In genomic region chr9:74056709-74057108, GRCm38 (mm10) we compare ENCODE assay signal across 16 mouse cellular contexts. TPM values are rescaled to one million over a fixed set of nuclear protein-coding genes. Genes with fewer than 3 reads are reported as not detected.
DNase-seq lines count a peak whose midpoint lies in the region; ATAC-seq and TF ChIP-seq lines count a peak whose summit lies in the region.
"Had no signal": no experiment of that assay in that cellular context is flagged by ENCODE, and none has a peak within 500 bp of the region (broad histone marks: within the 10 kb centered on the region; RNA-seq: fewer than 3 reads in every experiment).

No protein-coding gene starts in this region.

- peak overlapping the region; percentile 70 for H3K27ac ChIP-seq in hindbrain, embryonic 13.5 days
- H3K27ac ChIP-seq in hindbrain, embryonic 11.5 days (ENCODE audit: low read depth, low read length), result no peak overlapping the region
- 0 out of 2 replicates have a peak overlapping the region, but pooled peaks have one; percentile 25 for H3K27ac ChIP-seq in forebrain, embryonic 12.5 days
- no peak overlapping the region for H3K27ac ChIP-seq in forebrain, postnatal 0 days (ENCODE audit: low read depth, low read length)
- H3K27ac ChIP-seq in midbrain, postnatal 0 days (ENCODE audit: low read depth, low read length), result peak overlapping the region; percentile 38; the same call in 1 of the 2 replicates

- 45% methylated on average over 5 of the region's 5 CpGs for WGBS in hindbrain, embryonic 13.5 days
- 63% methylated on average over 5 of the region's 5 CpGs for WGBS in hindbrain, embryonic 11.5 days
- WGBS in forebrain, embryonic 12.5 days, result 47% methylated on average over 5 of the region's 5 CpGs
- 29% methylated on average over 5 of the region's 5 CpGs for WGBS in forebrain, postnatal 0 days
- WGBS in midbrain, postnatal 0 days, result 20% methylated on average over 5 of the region's 5 CpGs

- no peak for ATAC-seq in hindbrain, embryonic 13.5 days (ENCODE audit: low FRiP score)
- no peak for ATAC-seq in hindbrain, embryonic 11.5 days (ENCODE audit: low FRiP score)
- no peak for ATAC-seq in forebrain, embryonic 12.5 days (ENCODE audit: low FRiP score)
- peak; percentile 61; the same call in 1 of the 2 replicates for ATAC-seq in forebrain, postnatal 0 days
- peak; percentile 41; the same call in 1 of the 2 replicates for ATAC-seq in midbrain, postnatal 0 days (ENCODE audit: low FRiP score)

- H3K4me1 ChIP-seq in hindbrain, embryonic 13.5 days (replicated peaks), result peaks cover 14% of the 10 kb centered on the region
- no peaks in the 10 kb centered on the region for H3K4me1 ChIP-seq in hindbrain, embryonic 11.5 days (replicated peaks; ENCODE audit: control insufficient read depth, insufficient read depth, low read length)
- peaks cover 9% of the 10 kb centered on the region for H3K4me1 ChIP-seq in forebrain, embryonic 12.5 days
- no peaks in the 10 kb centered on the region for H3K4me1 ChIP-seq in forebrain, postnatal 0 days (ENCODE audit: insufficient read depth)
- peaks cover 12% of the 10 kb centered on the region; the same call in 1 of the 2 replicates for H3K4me1 ChIP-seq in midbrain, postnatal 0 days (ENCODE audit: insufficient read depth, low read length)

- H3K27me3 ChIP-seq in hindbrain, embryonic 13.5 days, result no peaks in the 10 kb centered on the region
- H3K27me3 ChIP-seq in hindbrain, embryonic 11.5 days (ENCODE audit: control insufficient read depth, insufficient read depth, low read length), result no peaks in the 10 kb centered on the region
- H3K27me3 ChIP-seq in forebrain, embryonic 12.5 days, result no peaks in the 10 kb centered on the region
- H3K27me3 ChIP-seq in forebrain, postnatal 0 days (ENCODE audit: insufficient read depth, low read length), result no peaks in the 10 kb centered on the region
- H3K27me3 ChIP-seq in midbrain, postnatal 0 days (ENCODE audit: insufficient read depth, low read length), result no peaks in the 10 kb centered on the region

- H3K36me3 ChIP-seq in hindbrain, embryonic 13.5 days, result no peaks in the 10 kb centered on the region
- H3K36me3 ChIP-seq in hindbrain, embryonic 11.5 days (ENCODE audit: control insufficient read depth, insufficient read depth, low read length), result no peaks in the 10 kb centered on the region
- H3K36me3 ChIP-seq in forebrain, embryonic 12.5 days (replicated peaks), result no peaks in the 10 kb centered on the region
- H3K36me3 ChIP-seq in forebrain, postnatal 0 days (ENCODE audit: insufficient read depth), result no peaks in the 10 kb centered on the region
- no peaks in the 10 kb centered on the region for H3K36me3 ChIP-seq in midbrain, postnatal 0 days (ENCODE audit: insufficient read depth, low read length)

- no peaks in the 10 kb centered on the region for H3K9me3 ChIP-seq in hindbrain, embryonic 13.5 days
- H3K9me3 ChIP-seq in hindbrain, embryonic 11.5 days (ENCODE audit: control insufficient read depth, low read length), result no peaks in the 10 kb centered on the region
- no peaks in the 10 kb centered on the region for H3K9me3 ChIP-seq in forebrain, embryonic 12.5 days
- H3K9me3 ChIP-seq in forebrain, postnatal 0 days (ENCODE audit: low read length), result no peaks in the 10 kb centered on the region
- H3K9me3 ChIP-seq in midbrain, postnatal 0 days (ENCODE audit: low read length), result no peaks in the 10 kb centered on the region

- no peak overlapping the region for H3K4me2 ChIP-seq in hindbrain, embryonic 13.5 days
- H3K4me2 ChIP-seq in hindbrain, embryonic 11.5 days (replicated peaks; ENCODE audit: low read depth, low read length), result no peak overlapping the region
- H3K4me2 ChIP-seq in forebrain, embryonic 12.5 days, result no peak overlapping the region
- no peak overlapping the region for H3K4me2 ChIP-seq in forebrain, postnatal 0 days (ENCODE audit: low read depth)
- H3K4me2 ChIP-seq in midbrain, postnatal 0 days (ENCODE audit: low read depth, low read length, poor library complexity, severe bottlenecking), result no peak overlapping the region

- no peak overlapping the region for H3K9ac ChIP-seq in hindbrain, embryonic 13.5 days
- no peak overlapping the region for H3K9ac ChIP-seq in hindbrain, embryonic 11.5 days (ENCODE audit: low read depth, low read length)
- H3K9ac ChIP-seq in forebrain, embryonic 12.5 days, result no peak overlapping the region
- no peak overlapping the region for H3K9ac ChIP-seq in forebrain, postnatal 0 days
- no peak overlapping the region for H3K9ac ChIP-seq in midbrain, postnatal 0 days (replicated peaks; ENCODE audit: low read length, poor library complexity, severe bottlenecking)

- no peak for TF ChIP-seq CTCF in forebrain, postnatal 0 days (IDR thresholded peaks at IDR 0.05; ENCODE audit: low read depth)
- no peak for TF ChIP-seq CTCF in midbrain, postnatal 0 days (IDR thresholded peaks at IDR 0.05)

- H3K4me3 ChIP-seq in hindbrain, embryonic 13.5 days, result no peak overlapping the region
- H3K4me3 ChIP-seq in hindbrain, embryonic 11.5 days (ENCODE audit: low read depth, low read length), result no peak overlapping the region
- H3K4me3 ChIP-seq in forebrain, embryonic 12.5 days (replicated peaks), result no peak overlapping the region
- no peak overlapping the region for H3K4me3 ChIP-seq in forebrain, postnatal 0 days (ENCODE audit: low read depth, low read length)
- H3K4me3 ChIP-seq in midbrain, postnatal 0 days (ENCODE audit: low read depth, low read length), result no peak overlapping the region

- no peak for DNase-seq in hindbrain, embryonic 11.5 days (ENCODE audit: low spot score)
- DNase-seq in forebrain, postnatal 0 days, result no peak
- DNase-seq in midbrain, postnatal 0 days (ENCODE audit: low spot score), result peak; percentile 62
- DNase-seq in testis, postnatal 10 days (ENCODE audit: low spot score), result no peak
- DNase-seq in thymus, postnatal 4 days, result no peak
- DNase-seq: cerebellum, adult 11 months; kidney, adult 9 months; kidney, postnatal 4 days; layer of hippocampus, postnatal 36 days; lung, postnatal 10 days had no signal

RNA-seq across cellular contexts. Expression of gene Wdr72, which starts 53.4 kb away (rescaled TPM):
- 0.60 and 0.68 TPM in 2 replicates for polyA plus RNA-seq in hindbrain, embryonic 13.5 days (2015; fragmentation: Nextera tagmentation; extraction: Ambion mirVana)
- polyA plus RNA-seq in hindbrain, embryonic 11.5 days (2014; fragmentation: Nextera tagmentation; extraction: Ambion mirVana), result 0.33 and 0.68 TPM in 2 replicates
- 0.20 and 0.42 TPM in 2 replicates for polyA plus RNA-seq in forebrain, embryonic 12.5 days (2016; fragmentation: Nextera tagmentation; extraction: Ambion mirVana)
- 0.05 TPM in 1 of 2 replicates, not detected in the other for total RNA-seq in forebrain, postnatal 0 days (2014; rRNA removed)
- polyA plus RNA-seq in forebrain, postnatal 0 days (2015; fragmentation: Nextera tagmentation; extraction: Ambion mirVana), result 0.16 and 0.22 TPM in 2 replicates
- total RNA-seq in midbrain, postnatal 0 days (2014; rRNA removed), result 0.27 and 0.52 TPM in 2 replicates
- polyA plus RNA-seq in midbrain, postnatal 0 days (2015; fragmentation: Nextera tagmentation; extraction: Ambion mirVana), result 0.32 and 0.42 TPM in 2 replicates
- total RNA-seq: granulocyte monocyte progenitor cell, adult 5-6 weeks; left cerebral cortex, postnatal 36 days; neutrophil, adult 5-6 weeks had no signal
- polyA plus RNA-seq: C2C12 had no signal

Comparison
In these comparisons a context has a peak if more than half of its experiments do, and no peak if none do; other contexts are left out.
1. ATAC-seq: peak in forebrain, postnatal 0 days (single experiment) and midbrain, postnatal 0 days (single experiment); none in hindbrain, embryonic 13.5 days (single experiment), hindbrain, embryonic 11.5 days (single experiment) and forebrain, embryonic 12.5 days (single experiment).
2. H3K27ac ChIP-seq: peak in hindbrain, embryonic 13.5 days (single experiment), forebrain, embryonic 12.5 days (single experiment) and midbrain, postnatal 0 days (single experiment); none in hindbrain, embryonic 11.5 days (single experiment) and forebrain, postnatal 0 days (single experiment).